8 mouse cellular contexts compared by ENCODE assay signal in the genomic region with DNA sequence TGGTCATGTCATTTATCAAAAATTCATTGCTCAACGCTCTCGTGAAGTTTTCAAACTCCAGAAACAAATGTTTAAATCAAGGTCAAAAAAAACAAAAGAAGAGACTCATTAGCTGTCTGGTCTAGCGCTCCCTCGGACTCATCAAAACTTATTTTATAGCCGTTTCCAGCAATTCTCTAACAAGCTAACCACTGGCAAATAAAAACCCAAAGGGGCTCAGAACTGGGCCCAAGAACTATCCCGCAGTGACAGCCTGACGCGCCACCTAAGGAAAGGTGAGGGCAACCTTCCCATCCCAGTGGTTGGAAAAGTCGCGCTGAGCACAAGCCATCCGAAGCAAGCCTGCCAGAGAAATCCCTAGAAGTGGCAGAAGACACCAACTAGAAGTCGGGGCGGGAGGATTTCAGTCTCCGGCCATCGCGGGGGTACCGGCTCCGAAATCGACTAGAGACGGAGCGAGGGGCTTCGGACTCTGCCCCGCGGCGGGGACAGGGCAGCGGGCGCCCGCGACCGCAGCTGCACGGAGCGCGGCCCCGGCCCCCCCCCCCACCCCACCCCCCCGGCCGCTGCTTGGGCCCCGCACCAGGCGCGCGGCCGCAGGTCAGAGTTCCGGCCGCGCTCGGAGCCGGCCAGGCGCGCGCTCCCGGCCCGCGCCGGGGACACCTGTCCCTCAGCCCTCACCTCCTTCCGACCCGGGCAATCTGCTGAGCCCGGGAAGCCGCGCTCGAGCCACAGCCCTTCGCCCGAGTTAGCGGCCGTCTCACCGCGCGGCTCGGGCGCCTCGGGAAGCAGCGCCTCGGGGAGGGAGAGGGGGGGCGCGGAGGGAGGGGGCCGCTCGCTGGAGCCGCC. TPM values are rescaled to one million over a fixed set of nuclear protein-coding genes. Genes with fewer than 3 reads are reported as not detected.
DNase-seq lines count a peak whose midpoint lies in the region; ATAC-seq and TF ChIP-seq lines count a peak whose summit lies in the region.

No protein-coding gene starts in this region.

- peak overlapping the region; percentile 42; the same call in 1 of the 2 replicates for H3K27ac ChIP-seq in CH12.LX (ENCODE audit: insufficient read depth, low read depth)
- H3K27ac ChIP-seq in embryonic facial prominence, embryonic 12.5 days = peak overlapping the region; percentile 77
- H3K27ac ChIP-seq in heart, embryonic 11.5 days (ENCODE audit: low read depth, low read length) = peak overlapping the region; percentile 86
- H3K27ac ChIP-seq in kidney, embryonic 16.5 days (ENCODE audit: low read length) = peak overlapping the region; percentile 90
- peak overlapping the region; percentile 85 for H3K27ac ChIP-seq in lung, embryonic 16.5 days (ENCODE audit: low read length)

- WGBS in embryonic facial prominence, embryonic 12.5 days = 2% methylated on average over 46 of the region's 76 CpGs
- WGBS in heart, embryonic 11.5 days (ENCODE audit: insufficient replicate concordance) = 1% methylated on average over 41 of the region's 76 CpGs
- WGBS in kidney, embryonic 16.5 days = under 1% methylated on average over 35 of the region's 76 CpGs
- WGBS in lung, embryonic 16.5 days = under 1% methylated on average over 43 of the region's 76 CpGs

- H3K4me1 ChIP-seq in CH12.LX (ENCODE audit: control insufficient read depth in 1 of 2, insufficient read depth in 2 of 2) = peaks cover 0 to 23% of the 10 kb centered on the region in 2 experiments; a peak in 2 of 4 replicates
- peaks cover 6% of the 10 kb centered on the region for H3K4me1 ChIP-seq in embryonic facial prominence, embryonic 12.5 days
- H3K4me1 ChIP-seq in heart, embryonic 11.5 days (ENCODE audit: control insufficient read depth, insufficient read depth, low read length) = peaks cover 8% of the 10 kb centered on the region
- H3K4me1 ChIP-seq in kidney, embryonic 16.5 days (ENCODE audit: insufficient read depth, low read length) = peaks cover 26% of the 10 kb centered on the region
- H3K4me1 ChIP-seq in lung, embryonic 16.5 days (replicated peaks; ENCODE audit: control insufficient read depth, insufficient read depth, low read length) = peaks cover 14% of the 10 kb centered on the region

- no peaks in the 10 kb centered on the region for H3K9me3 ChIP-seq in CH12.LX (replicated peaks; ENCODE audit: low read length)
- H3K9me3 ChIP-seq in embryonic facial prominence, embryonic 12.5 days = no peaks in the 10 kb centered on the region
- H3K9me3 ChIP-seq in heart, embryonic 11.5 days (replicated peaks; ENCODE audit: control insufficient read depth, low read length) = no peaks in the 10 kb centered on the region
- no peaks in the 10 kb centered on the region for H3K9me3 ChIP-seq in kidney, embryonic 16.5 days (ENCODE audit: low read length)
- H3K9me3 ChIP-seq in lung, embryonic 16.5 days (ENCODE audit: control insufficient read depth, low read length) = no peaks in the 10 kb centered on the region

- H3K9ac ChIP-seq in CH12.LX (ENCODE audit: insufficient read depth, low read depth) = peak overlapping the region; percentile 91
- H3K9ac ChIP-seq in embryonic facial prominence, embryonic 12.5 days = peak overlapping the region; percentile 75
- peak overlapping the region; percentile 98 for H3K9ac ChIP-seq in heart, embryonic 11.5 days (ENCODE audit: low read depth, low read length)
- peak overlapping the region; percentile 94 for H3K9ac ChIP-seq in kidney, embryonic 16.5 days (replicated peaks; ENCODE audit: low read length)
- H3K9ac ChIP-seq in lung, embryonic 16.5 days (ENCODE audit: low read length) = peak overlapping the region; percentile 88

- no peak for TF ChIP-seq CTCF in CH12.LX (conservative IDR thresholded peaks at IDR 0.05 in 1 of 2, IDR thresholded peaks at IDR 0.05 in 1 of 2; ENCODE audit: low read depth in 2 of 2, low read length in 2 of 2)

- peaks cover 36% of the 10 kb centered on the region for H3K79me2 ChIP-seq in CH12.LX (replicated peaks; ENCODE audit: control insufficient read depth, extremely low read depth, insufficient read depth, poor library complexity, severe bottlenecking)

- no peak for TF ChIP-seq EP300 in CH12.LX (IDR thresholded peaks at IDR 0.05; ENCODE audit: low read length)

- in situ Hi-C loops in CH12.LX (cut with MboI; ENCODE audit: low pct_ligation_motif_present, low pct_unique_long_range_greater_than_20kb, low sequenced_read_pairs) = no loop called here

- dilution Hi-C loops in CH12.LX (cut with MboI; ENCODE audit: extremely low pct_ligation_motif_present, extremely low pct_unique_long_range_greater_than_20kb, low sequenced_read_pairs) = no loop called here

- peaks cover 0 to 14% of the 10 kb centered on the region in 2 experiments for H3K36me3 ChIP-seq in CH12.LX (replicated peaks in 1 of 2; ENCODE audit: control insufficient read depth in 1 of 2, insufficient read depth in 1 of 2, low read length in 1 of 2)
- no peaks in the 10 kb centered on the region for H3K36me3 ChIP-seq in embryonic facial prominence, embryonic 12.5 days
- H3K36me3 ChIP-seq in heart, embryonic 11.5 days (ENCODE audit: control insufficient read depth, insufficient read depth, low read length) = no peaks in the 10 kb centered on the region
- no peaks in the 10 kb centered on the region for H3K36me3 ChIP-seq in kidney, embryonic 16.5 days (ENCODE audit: insufficient read depth, low read length)
- no peaks in the 10 kb centered on the region for H3K36me3 ChIP-seq in lung, embryonic 16.5 days (ENCODE audit: control insufficient read depth, insufficient read depth, low read length)

- TF ChIP-seq POLR2A in CH12.LX (IDR thresholded peaks at IDR 0.05; ENCODE audit: low read depth, low read length) = no peak

- H3K27me3 ChIP-seq in CH12.LX (replicated peaks) = no peaks in the 10 kb centered on the region
- H3K27me3 ChIP-seq in embryonic facial prominence, embryonic 12.5 days = no peaks in the 10 kb centered on the region
- H3K27me3 ChIP-seq in heart, embryonic 11.5 days (ENCODE audit: control insufficient read depth, insufficient read depth, low read length) = no peaks in the 10 kb centered on the region
- H3K27me3 ChIP-seq in kidney, embryonic 16.5 days (ENCODE audit: insufficient read depth, low read length) = no peaks in the 10 kb centered on the region
- H3K27me3 ChIP-seq in lung, embryonic 16.5 days (ENCODE audit: control insufficient read depth, insufficient read depth, low read depth, low read length) = no peaks in the 10 kb centered on the region

- DNase-seq in CH12.LX (ENCODE audit: extremely low read depth) = no peak
- peak; percentile 26 to 32 for DNase-seq in right cerebral cortex, adult 2 months (ENCODE audit: low spot score in 2 of 2)
- no peak for DNase-seq in urinary bladder, postnatal 10 days (ENCODE audit: low spot score)

- peak overlapping the region; percentile 67 to 92 (median 83) for H3K4me3 ChIP-seq in CH12.LX (replicated peaks in 1 of 3; ENCODE audit: low read depth in 2 of 3, low read length in 2 of 3, poor library complexity in 1 of 3)
- H3K4me3 ChIP-seq in embryonic facial prominence, embryonic 12.5 days = peak overlapping the region; percentile 83
- peak overlapping the region; percentile 88 for H3K4me3 ChIP-seq in heart, embryonic 11.5 days (ENCODE audit: low read depth, low read length)
- H3K4me3 ChIP-seq in kidney, embryonic 16.5 days (ENCODE audit: low read length) = peak overlapping the region; percentile 69
- peak overlapping the region; percentile 78 for H3K4me3 ChIP-seq in lung, embryonic 16.5 days (ENCODE audit: low read length)

- no peak for TF ChIP-seq RAD21 in CH12.LX (IDR thresholded peaks at IDR 0.05; ENCODE audit: low read depth, low read length)

- H3K4me2 ChIP-seq in CH12.LX (ENCODE audit: insufficient read depth, low read depth, poor library complexity, severe bottlenecking) = peak overlapping the region; percentile 19
- peak overlapping the region; percentile 78 for H3K4me2 ChIP-seq in embryonic facial prominence, embryonic 12.5 days (replicated peaks)
- H3K4me2 ChIP-seq in heart, embryonic 11.5 days = peak overlapping the region; percentile 88
- peak overlapping the region; percentile 82 for H3K4me2 ChIP-seq in kidney, embryonic 16.5 days (replicated peaks; ENCODE audit: low read depth, low read length)
- H3K4me2 ChIP-seq in lung, embryonic 16.5 days (ENCODE audit: low read depth, low read length) = peak overlapping the region; percentile 62

- peak; percentile 3 for ATAC-seq in activated CD4-positive, CD25-positive, alpha-beta regulatory T cell, adult 4 months
- peak; percentile 81 for ATAC-seq in embryonic facial prominence, embryonic 12.5 days (ENCODE audit: insufficient number of reproducible peaks, insufficient read depth, low FRiP score, low TSS enrichment)
- ATAC-seq in heart, embryonic 11.5 days (replicated peaks; ENCODE audit: insufficient number of reproducible peaks, low FRiP score, low TSS enrichment) = peak; percentile 85
- peak; percentile 92 for ATAC-seq in kidney, embryonic 16.5 days (ENCODE audit: low FRiP score, low TSS enrichment)
- ATAC-seq in lung, embryonic 16.5 days (ENCODE audit: low read depth) = peak; percentile 82

TF ChIP-seq in CH12.LX, 34 proteins besides CTCF, POLR2A, EP300 and RAD21 (continues in another document):
- TF ChIP-seq SMC3 (IDR thresholded peaks at IDR 0.05; ENCODE audit: low read depth, low read length) (no peak), TBP (conservative IDR thresholded peaks at IDR 0.05; ENCODE audit: low read depth, low read length) (no peak), MXI1 (IDR thresholded peaks at IDR 0.05; ENCODE audit: low read depth, low read length) (0 out of 2 replicates have a peak, but pooled peaks have one; percentile 4)

RNA-seq across cellular contexts. Expression of gene Adipor2, which starts 29.5 kb away (rescaled TPM):
- total RNA-seq in CH12.LX (2012; rRNA removed) = 40.3 and 43.4 TPM in 2 replicates
- 40.0 and 43.5 TPM in 2 replicates for total RNA-seq in CH12.LX (2014; rRNA removed)
- 27.5 and 29.8 TPM in 2 replicates for polyA plus RNA-seq in CH12.LX (2012; ENCODE audit: insufficient read length, low read depth)
- 10 to 100 TPM; 10.1 to 11.5 TPM for polyA plus RNA-seq in activated CD4-positive, CD25-positive, alpha-beta regulatory T cell, adult 4 months (2017; shearing (Covaris generic))
- polyA plus RNA-seq in embryonic facial prominence, embryonic 12.5 days (2016; fragmentation: Nextera tagmentation; extraction: Ambion mirVana) = 28.4 and 30.2 TPM in 2 replicates
- 11.5 and 22.6 TPM in 2 replicates for polyA plus RNA-seq in heart, embryonic 11.5 days (2014; fragmentation: Nextera tagmentation; extraction: Ambion mirVana)
- polyA plus RNA-seq in kidney, embryonic 16.5 days (2015; fragmentation: Nextera tagmentation; extraction: Ambion mirVana) = 45.2 and 45.4 TPM in 2 replicates
- 43.4 and 46.4 TPM in 2 replicates for polyA plus RNA-seq in lung, embryonic 16.5 days (2015; fragmentation: Nextera tagmentation; extraction: Ambion mirVana)

RNA-seq across cellular contexts. Expression of gene Lrtm2, which starts 57.5 kb away (rescaled TPM):
- total RNA-seq in CH12.LX (2012; rRNA removed) = not detected in 2 replicates
- not detected in 2 replicates for total RNA-seq in CH12.LX (2014; rRNA removed)
- polyA plus RNA-seq in CH12.LX (2012; ENCODE audit: insufficient read length, low read depth) = not detected in 2 replicates
- polyA plus RNA-seq in activated CD4-positive, CD25-positive, alpha-beta regulatory T cell, adult 4 months (2017; shearing (Covaris generic)) = not detected
- polyA plus RNA-seq in embryonic facial prominence, embryonic 12.5 days (2016; fragmentation: Nextera tagmentation; extraction: Ambion mirVana) = 0.04 and 0.13 TPM in 2 replicates
- 0.20 TPM in 1 of 2 replicates, not detected in the other for polyA plus RNA-seq in heart, embryonic 11.5 days (2014; fragmentation: Nextera tagmentation; extraction: Ambion mirVana)
- polyA plus RNA-seq in kidney, embryonic 16.5 days (2015; fragmentation: Nextera tagmentation; extraction: Ambion mirVana) = 0.13 and 0.49 TPM in 2 replicates
- polyA plus RNA-seq in lung, embryonic 16.5 days (2015; fragmentation: Nextera tagmentation; extraction: Ambion mirVana) = 0.04 and 0.18 TPM in 2 replicates

Comparison
In these comparisons a context has a peak if more than half of its experiments do, and no peak if none do; other contexts are left out.
1. DNase-seq: peak in right cerebral cortex, adult 2 months (2 of 2); none in CH12.LX (single experiment) and urinary bladder, postnatal 10 days (single experiment).
2. H3K4me2 ChIP-seq: peak in every context shown above with its lines; median percentile 88 in heart, embryonic 11.5 days; 82 in kidney, embryonic 16.5 days; 78 in embryonic facial prominence, embryonic 12.5 days; 62 in lung, embryonic 16.5 days; 19 in CH12.LX.
3. ATAC-seq: peak in every context shown above with its lines; median percentile 92 in kidney, embryonic 16.5 days; 85 in heart, embryonic 11.5 days; 82 in lung, embryonic 16.5 days; 81 in embryonic facial prominence, embryonic 12.5 days; 3 in activated CD4-positive, CD25-positive, alpha-beta regulatory T cell, adult 4 months.
4. Peak in every context shown above with its lines, with median percentiles within 50 percentile points of each other: H3K27ac ChIP-seq, H3K4me3 ChIP-seq and H3K9ac ChIP-seq.